Mouse (Mus musculus) stomach, embryonic 14.5 days (tissue): ENCODE measurements around the gene Dpp8. TPM values are rescaled to one million over a fixed set of nuclear protein-coding genes. Genes with fewer than 3 reads are reported as not detected.
"Not testable (repeated sequence)": the region's sequence is repeated elsewhere in the genome, so short reads cannot be mapped to it uniquely, and the experiment has no call there.

Experiments used
- ATAC-seq: fragments of 200-750 bp; cut with Nextera tagmentation; 2 replicates; pipeline ENCODE4 v1.8.0; 2017; ENCODE audit warnings: low read depth, moderate TSS enrichment; ENCODE audit not compliant: insufficient number of reproducible peaks, insufficient read depth, low FRiP score
- H3K27ac ChIP-seq: fragments of 300-500 bp; sonication (generic); 2 replicates; pipeline ENCODE4 v1.5.1; 2014; ENCODE audit warnings: mild to moderate bottlenecking, low read length, moderate library complexity, mixed read lengths
- H3K27me3 ChIP-seq: fragments of 300-500 bp; sonication (generic); 2 replicates; pipeline ENCODE4 v1.6.1; 2014; ENCODE audit warnings: low read length, control low read depth, mixed read lengths; ENCODE audit not compliant: control insufficient read depth, insufficient read depth
- H3K36me3 ChIP-seq: fragments of 300-500 bp; sonication (generic); 2 replicates; pipeline ENCODE4 v1.6.1; 2014; ENCODE audit warnings: mild to moderate bottlenecking, control low read depth, low read length, moderate library complexity, mixed read lengths; ENCODE audit not compliant: control insufficient read depth, insufficient read depth
- H3K4me1 ChIP-seq: fragments of 300-500 bp; sonication (generic); 2 replicates; pipeline ENCODE4 v1.6.1; 2014; ENCODE audit warnings: low read length, control low read depth, mixed read lengths; ENCODE audit not compliant: control insufficient read depth, insufficient read depth
- H3K4me2 ChIP-seq: fragments of 300-500 bp; sonication (generic); replicated peaks from 2 replicates; pipeline ENCODE4 v1.6.1; 2014; ENCODE audit warnings: low read depth, low read length, control low read depth
- H3K4me3 ChIP-seq: fragments of 300-500 bp; sonication (generic); 2 replicates; pipeline ENCODE4 v1.5.1; 2014; ENCODE audit warnings: low read depth, low read length, control low read depth
- H3K9ac ChIP-seq: fragments of 300-500 bp; sonication (generic); replicated peaks from 2 replicates; pipeline ENCODE4 v1.6.1; 2014; ENCODE audit warnings: low read depth, mild to moderate bottlenecking, control low read depth, low read length, moderate library complexity, mixed read lengths
- H3K9me3 ChIP-seq: fragments of 300-500 bp; sonication (generic); 2 replicates; pipeline ENCODE4 v1.6.1; 2016; ENCODE audit warnings: low read depth, low read length, control low read depth; ENCODE audit not compliant: control insufficient read depth
- WGBS: fragments of 180-500 bp; shearing (Covaris S2); extraction: QIAGEN DNeasy Blood & Tissue Kit; methylation state at CpG from one replicate; pipeline ENCODE4 v1.1.7; 2014; 5-methylcytosine and 5-hydroxymethylcytosine counted together
- polyA plus RNA-seq: library from polyadenylated mRNA; unstranded; fragments of >200 nt; fragmentation: Nextera tagmentation; extraction: Ambion mirVana; gene quantifications from 2 replicates; pipeline ENCODE4 v1.2.1, GENCODE M21; 2014

Gene Dpp8
- polyA plus RNA-seq, 1 experiment from 2014 or later, result 33.1 TPM

GRCm38 (mm10) chr9:65031355-65031754, 859 bp upstream of the Dpp8 start:
- H3K4me2 ChIP-seq, H3K9me3 ChIP-seq, H3K4me3 ChIP-seq, H3K36me3 ChIP-seq, H3K27ac ChIP-seq, H3K27me3 ChIP-seq, ATAC-seq, H3K4me1 ChIP-seq, H3K9ac ChIP-seq: not testable (repeated sequence)
- WGBS, result 65% methylated on average over 5 of the region's 5 CpGs

GRCm38 (mm10) chr9:65031894-65032268, 333 bp upstream of the Dpp8 start:
- Histone ChIP-seq H3K4me1 (peaks cover 7% of the 10 kb centered on the region), H3K9ac (0 out of 2 replicates have a peak overlapping the region, but pooled peaks have one; percentile 96), H3K27me3 (no peaks in the 10 kb centered on the region), H3K36me3 (peaks cover under 1% of the 10 kb centered on the region), H3K27ac (no peak overlapping the region), H3K4me3 (peak overlapping the region; percentile 97), H3K4me2 (peak overlapping the region; percentile 19; the same call in 1 of the 2 replicates), H3K9me3 (no peaks in the 10 kb centered on the region)
- WGBS, result 36% methylated on average over 4 of the region's 4 CpGs
- no peak for ATAC-seq

DNA sequence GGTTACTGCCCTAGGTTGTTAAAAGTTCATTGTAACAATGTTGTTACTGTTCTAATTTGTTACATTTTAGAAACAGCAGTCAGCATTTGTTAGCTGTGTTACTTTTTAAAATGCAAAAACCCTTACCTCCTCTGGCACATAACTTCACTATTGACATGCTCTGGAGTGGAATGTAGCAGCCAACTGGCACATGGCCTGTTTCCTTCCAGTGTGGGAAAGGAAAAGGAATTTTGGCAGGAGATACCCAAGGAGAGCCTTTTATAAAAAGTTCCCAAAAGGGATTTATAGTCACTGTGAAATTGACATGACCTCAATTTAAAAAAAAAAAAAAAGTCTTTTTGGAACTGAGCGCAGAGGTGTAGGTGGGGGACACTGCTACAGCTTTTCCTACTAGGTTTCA, 4.2 kb downstream of the Dpp8 start:
- H3K9ac ChIP-seq, result no peak overlapping the region
- no peak overlapping the region for H3K27ac ChIP-seq
- WGBS, result 97% methylated on average over 1 of the region's 1 CpGs
- no peak for ATAC-seq
- H3K36me3 ChIP-seq, result peaks cover 39% of the 10 kb centered on the region
- no peaks in the 10 kb centered on the region for H3K27me3 ChIP-seq
- H3K4me2 ChIP-seq, result no peak overlapping the region
- no peaks in the 10 kb centered on the region for H3K9me3 ChIP-seq
- no peak overlapping the region for H3K4me3 ChIP-seq
- peaks cover 7% of the 10 kb centered on the region for H3K4me1 ChIP-seq

GRCm38 (mm10) chr9:65036861-65037260, 4.6 kb downstream of the Dpp8 start:
- WGBS, result 89% methylated on average over 8 of the region's 8 CpGs
- Histone ChIP-seq H3K9ac (no peak overlapping the region), H3K4me3 (no peak overlapping the region), H3K27ac (no peak overlapping the region), H3K27me3 (no peaks in the 10 kb centered on the region), H3K4me1 (peaks cover 7% of the 10 kb centered on the region), H3K36me3 (peaks cover 41% of the 10 kb centered on the region), H3K9me3 (no peaks in the 10 kb centered on the region), H3K4me2 (no peak overlapping the region)
- ATAC-seq, result no peak

DNA sequence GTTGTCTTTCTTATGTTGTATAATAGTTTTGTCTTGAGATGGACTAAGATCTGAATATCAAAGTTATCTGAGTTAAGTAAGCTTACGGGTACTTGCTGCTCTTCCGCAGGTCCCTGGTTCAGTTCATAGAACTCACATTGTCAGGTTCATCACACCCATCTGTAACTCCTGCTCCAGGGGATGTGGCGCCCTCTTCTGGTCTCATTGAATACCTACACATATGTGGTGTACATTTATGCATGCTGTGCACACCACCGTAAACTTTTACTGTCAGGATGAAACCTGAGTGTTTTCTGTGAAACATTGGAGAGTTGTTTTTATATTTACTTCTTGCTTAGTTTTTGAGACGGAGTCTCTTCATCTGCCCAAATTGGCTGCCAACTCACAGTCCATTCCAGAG, 9.2 kb downstream of the Dpp8 start:
- no peak overlapping the region for H3K27ac ChIP-seq
- H3K4me2 ChIP-seq, result no peak overlapping the region
- H3K4me3 ChIP-seq, result no peak overlapping the region
- WGBS, result 96% methylated on average over 5 of the region's 5 CpGs
- H3K9ac ChIP-seq, result no peak overlapping the region
- no peaks in the 10 kb centered on the region for H3K9me3 ChIP-seq
- peaks cover 76% of the 10 kb centered on the region for H3K36me3 ChIP-seq
- no peaks in the 10 kb centered on the region for H3K27me3 ChIP-seq
- H3K4me1 ChIP-seq, result no peaks in the 10 kb centered on the region
- ATAC-seq, result no peak

- peaks cover 73% of the 10 kb centered on the region for H3K36me3 ChIP-seq
- WGBS, result 100% methylated on average over 1 of the region's 1 CpGs
Observed at GRCm38 (mm10) chr9:65046993-65047392, 14.8 kb downstream of the Dpp8 start.

GRCm38 (mm10) chr9:65049422-65049821, 17.2 kb downstream of the Dpp8 start:
- Histone ChIP-seq H3K27me3 (no peaks in the 10 kb centered on the region), H3K4me2 (no peak overlapping the region), H3K36me3 (peaks cover 73% of the 10 kb centered on the region)

More at GRCm38 (mm10) chr9:65046993-65047392, 14.8 kb downstream of the Dpp8 start:
- Histone ChIP-seq H3K9ac (no peak overlapping the region), H3K9me3 (no peaks in the 10 kb centered on the region), H3K4me3 (no peak overlapping the region), H3K27ac (no peak overlapping the region), H3K27me3 (no peaks in the 10 kb centered on the region), H3K4me1 (no peaks in the 10 kb centered on the region), H3K4me2 (no peak overlapping the region)
- no peak for ATAC-seq

DNA sequence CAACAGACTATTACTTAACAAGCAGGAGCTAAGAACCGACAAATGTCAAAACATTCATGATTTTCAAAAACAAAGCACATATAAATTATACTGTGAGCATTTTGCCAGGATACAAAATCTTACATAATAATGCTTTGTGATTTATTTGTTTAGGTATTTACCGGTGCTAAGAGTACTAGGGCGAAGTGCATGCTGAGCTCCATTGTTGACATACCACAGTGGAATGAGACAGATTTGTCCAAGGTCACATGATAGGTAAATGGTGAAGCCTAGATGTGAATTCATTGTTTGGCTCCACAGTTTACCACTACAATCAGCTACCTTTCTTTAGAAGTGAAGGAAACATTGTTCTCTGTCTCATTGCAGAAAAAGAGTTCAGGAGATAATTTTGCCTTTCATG, 18.8 kb downstream of the Dpp8 start:
- 93% methylated on average over 3 of the region's 3 CpGs for WGBS
- H3K27me3 ChIP-seq, result no peaks in the 10 kb centered on the region
- no peak overlapping the region for H3K27ac ChIP-seq
- no peaks in the 10 kb centered on the region for H3K4me1 ChIP-seq
- H3K4me2 ChIP-seq, result no peak overlapping the region
- peaks cover 67% of the 10 kb centered on the region for H3K36me3 ChIP-seq
- H3K4me3 ChIP-seq, result no peak overlapping the region
- no peak for ATAC-seq
- H3K9ac ChIP-seq, result no peak overlapping the region
- no peaks in the 10 kb centered on the region for H3K9me3 ChIP-seq

More at GRCm38 (mm10) chr9:65049422-65049821, 17.2 kb downstream of the Dpp8 start:
- 79% methylated on average over 5 of the region's 5 CpGs for WGBS
- no peak for ATAC-seq
- Histone ChIP-seq H3K9ac (no peak overlapping the region), H3K9me3 (no peaks in the 10 kb centered on the region), H3K27ac (no peak overlapping the region), H3K4me3 (no peak overlapping the region), H3K4me1 (no peaks in the 10 kb centered on the region)

- Histone ChIP-seq H3K27ac (no peak overlapping the region), H3K27me3 (no peaks in the 10 kb centered on the region), H3K9ac (no peak overlapping the region), H3K4me2 (no peak overlapping the region), H3K36me3 (peaks cover 64% of the 10 kb centered on the region), H3K4me1 (no peaks in the 10 kb centered on the region), H3K9me3 (no peaks in the 10 kb centered on the region), H3K4me3 (no peak overlapping the region)
- ATAC-seq, result no peak
- WGBS, result 91% methylated on average over 7 of the region's 7 CpGs
Observed at GRCm38 (mm10) chr9:65064251-65064650, 32.0 kb downstream of the Dpp8 start.
